Mouse (Mus musculus) granulocyte monocyte progenitor cell, adult 5-6 weeks (primary cell): Measurements from ENCODE around the gene Ucn2. TPM values are rescaled to one million over a fixed set of nuclear protein-coding genes. Genes with fewer than 3 reads are reported as not detected.

Experiments used
- ATAC-seq: replicated peaks from 2 replicates; pipeline ENCODE4 v1.8.0; 2016; ENCODE audit warnings: mild to moderate bottlenecking, moderate TSS enrichment, inconsistent platforms; ENCODE audit not compliant: poor library complexity, severe bottlenecking
- total RNA-seq, 2 experiments: library from RNA; stranded (forward) in 1 of 2; stranded (reverse) in 1 of 2; fragments of 200-712, 200-1000 nt in 1 of 2; fragments of >200 nt in 1 of 2; fragmentation: Nextera tagmentation in 1 of 2; gene quantifications; 2 replicates each; pipeline ENCODE4 v1.2.3; 2014 to 2017

Gene Ucn2
- total RNA-seq (2014; fragmentation: Nextera tagmentation) (0.41 TPM in 1 of 2 replicates, not detected in the other), total RNA-seq (2017) (not detected in 2 replicates)

DNA sequence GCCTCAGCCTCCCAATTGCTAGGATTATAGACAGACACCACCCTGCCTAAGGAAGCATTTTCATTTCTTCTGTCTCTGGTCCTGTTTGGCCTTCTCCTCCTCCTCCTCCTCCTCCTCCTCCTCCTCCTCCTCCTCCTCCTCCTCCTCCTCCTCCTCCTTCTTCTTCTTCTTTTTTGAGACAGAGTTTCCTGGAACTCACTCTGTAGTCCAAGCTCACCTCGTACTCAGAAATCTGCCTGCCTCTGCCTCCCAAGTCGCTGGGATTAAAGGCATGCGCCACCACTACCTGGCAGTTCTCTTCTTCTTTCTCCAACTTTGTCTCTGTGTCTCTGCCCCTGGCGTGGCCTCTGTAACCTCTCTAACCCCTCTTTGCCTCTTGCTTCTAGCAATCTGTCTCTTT lies at the start of gene Ucn2:
Ucn2 (plus strand) TSS at position 301 of the 400 bp plus-strand sequence.
- no peak for ATAC-seq

DNA sequence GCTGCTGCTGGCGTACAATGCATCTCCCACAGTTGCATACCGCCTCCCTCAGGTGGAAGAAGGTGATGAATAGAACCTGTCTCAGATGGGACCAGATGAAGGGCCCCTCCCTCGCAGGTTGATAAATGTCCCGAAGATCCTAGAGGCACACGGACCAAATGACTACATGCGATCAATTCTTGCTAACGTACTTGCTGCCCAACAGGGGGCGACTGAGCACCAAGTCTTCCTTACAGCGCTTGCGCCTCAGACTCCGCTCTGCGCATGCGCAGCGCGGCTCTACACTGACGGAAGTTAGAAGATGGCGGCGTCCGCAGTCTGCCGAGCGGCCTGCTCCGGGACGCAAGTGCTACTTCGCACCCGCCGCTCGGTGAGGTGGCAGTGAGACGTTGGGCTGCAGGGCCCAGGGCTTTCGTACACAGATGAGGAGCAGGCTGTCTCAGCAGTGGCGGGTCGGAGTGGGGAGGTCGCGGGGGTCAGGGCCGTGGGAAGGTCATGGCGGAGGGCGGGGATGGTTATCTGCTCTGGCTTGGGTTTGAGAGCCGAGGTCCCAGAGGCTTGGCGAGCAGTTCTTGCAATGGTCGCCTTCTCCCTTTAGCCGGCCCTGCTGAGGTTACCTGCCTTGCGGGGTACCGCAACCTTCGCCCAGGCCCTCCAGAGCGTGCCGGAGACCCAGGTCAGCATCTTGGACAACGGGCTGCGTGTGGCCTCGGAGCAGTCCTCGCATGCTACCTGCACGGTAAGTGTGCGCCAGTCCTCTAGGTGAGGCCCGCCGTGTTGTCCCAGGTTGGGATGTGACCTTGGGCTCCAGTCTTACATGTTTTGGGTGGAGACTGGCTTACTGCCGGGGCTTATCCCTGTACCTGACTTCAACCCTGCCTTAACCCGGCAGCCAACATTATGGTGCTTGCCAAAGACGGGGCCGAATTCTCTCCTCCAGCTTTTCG lies 49.1 kb upstream of the Ucn2 start, which contains the start of gene Uqcrc1:
Uqcrc1 (plus strand) TSS at position 216 of the 947 bp plus-strand sequence.
- ATAC-seq, result peak; percentile 92

DNA sequence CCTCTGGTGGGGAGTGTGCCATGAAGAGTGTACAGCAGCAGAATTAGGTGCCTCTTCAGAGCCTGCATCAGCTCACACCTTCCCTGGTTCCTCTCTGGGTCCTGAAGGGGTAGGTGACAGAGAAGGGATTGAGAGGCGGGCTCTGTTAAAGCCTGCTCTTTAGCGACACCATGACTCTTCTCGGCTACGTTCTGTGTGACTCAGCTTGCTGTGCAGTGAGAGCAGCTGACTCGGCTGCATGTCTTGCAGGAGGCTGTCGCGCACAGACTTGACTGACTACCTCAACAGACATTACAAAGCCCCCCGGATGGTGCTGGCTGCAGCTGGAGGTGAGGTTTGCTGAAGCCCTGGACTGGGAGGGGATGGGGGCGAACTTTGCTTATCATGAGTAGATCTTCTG lies 40.7 kb upstream of the Ucn2 start:
- ATAC-seq, result no peak

DNA sequence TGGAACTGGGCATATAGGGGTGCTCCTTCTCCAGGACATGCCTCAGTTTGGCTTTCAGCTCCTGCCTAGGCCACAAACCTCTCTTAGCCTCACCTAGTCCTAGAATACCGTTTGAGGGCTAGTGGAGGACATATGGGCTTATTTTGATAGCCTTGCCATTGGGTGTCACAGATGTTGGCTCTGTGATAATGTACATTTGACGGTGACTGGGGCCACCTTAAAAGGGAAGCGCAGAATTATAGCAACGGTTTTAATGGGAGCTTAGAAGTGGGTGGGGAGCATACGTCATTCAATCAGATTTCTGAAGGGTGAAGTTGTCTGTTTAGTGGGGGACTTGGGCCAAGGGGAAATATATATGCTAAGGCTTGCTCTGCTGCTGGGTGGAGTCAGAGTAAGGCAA lies 40.2 kb upstream of the Ucn2 start:
- no peak for ATAC-seq

DNA sequence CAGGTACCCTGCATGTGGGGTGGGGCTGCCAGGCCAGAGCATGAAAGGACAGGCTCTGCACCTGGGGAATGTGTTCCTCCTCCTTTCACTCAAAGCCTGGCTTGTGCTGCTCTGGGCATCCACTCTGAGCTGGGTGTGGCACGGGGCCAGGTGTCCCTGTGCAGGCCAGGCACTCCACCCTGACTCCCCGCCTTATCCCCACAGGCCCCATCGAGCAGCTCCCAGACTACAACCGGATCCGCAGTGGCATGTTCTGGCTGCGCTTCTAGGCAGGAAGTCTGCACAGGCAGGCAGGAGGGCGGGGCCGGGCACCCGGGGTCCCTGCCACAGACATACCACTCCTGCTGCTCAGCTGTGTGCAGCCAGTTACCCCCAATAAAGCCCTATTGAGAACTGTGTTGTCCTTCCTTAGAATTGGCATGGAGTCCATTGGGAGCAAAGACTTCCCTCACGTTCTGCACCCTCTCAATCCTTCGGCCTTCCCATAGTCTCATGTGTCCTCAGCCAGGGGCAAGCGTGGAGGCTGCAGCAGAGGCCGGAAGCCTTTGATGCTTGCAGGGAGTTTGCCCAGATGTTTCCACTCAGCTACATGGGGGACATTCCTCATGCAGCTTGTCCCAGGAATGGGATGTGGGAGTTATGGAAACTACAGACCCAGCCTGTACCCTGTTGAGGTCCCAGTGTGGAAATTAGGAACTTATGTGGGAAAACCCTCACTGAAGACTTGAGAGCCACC lies 36.4 kb upstream of the Ucn2 start:
- ATAC-seq, result no peak

DNA sequence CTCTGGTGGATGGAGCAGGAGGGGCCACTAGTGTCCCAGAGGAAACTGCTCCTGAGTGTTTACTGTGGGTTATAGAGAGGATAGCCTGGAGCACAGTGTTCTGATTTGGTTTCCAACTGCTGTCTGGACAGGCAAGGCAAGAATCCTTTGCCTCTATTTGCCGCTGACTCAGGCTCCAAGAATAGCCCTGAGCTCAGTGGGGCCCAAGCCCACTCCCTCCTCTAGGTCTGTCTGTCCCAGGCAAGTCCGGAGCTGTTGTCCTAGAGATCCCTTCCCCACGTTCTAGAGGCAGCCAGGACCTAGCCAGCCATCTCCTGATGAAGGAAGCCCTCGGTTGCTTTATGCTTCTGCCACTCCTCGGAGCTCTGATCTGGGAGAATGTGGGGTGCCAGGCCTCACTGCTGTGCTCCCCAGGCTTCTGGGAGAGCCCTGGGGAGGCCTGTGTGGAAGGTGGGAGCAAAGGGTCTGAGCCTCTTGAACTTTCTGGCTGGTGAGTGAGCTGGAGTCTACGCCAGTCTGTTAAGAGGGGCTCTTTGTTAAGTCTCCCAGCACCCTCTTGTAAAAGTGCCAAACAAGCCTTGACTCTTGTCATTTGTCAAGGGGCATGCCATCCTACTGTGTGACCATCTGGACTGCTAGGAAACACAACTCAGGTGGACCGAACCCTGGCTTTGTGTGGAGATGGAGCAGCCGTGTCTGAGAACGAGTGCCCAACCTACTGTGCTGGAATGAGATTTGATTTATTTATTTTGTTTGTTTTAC lies 35.7 kb upstream of the Ucn2 start:
- ATAC-seq, result no peak

DNA sequence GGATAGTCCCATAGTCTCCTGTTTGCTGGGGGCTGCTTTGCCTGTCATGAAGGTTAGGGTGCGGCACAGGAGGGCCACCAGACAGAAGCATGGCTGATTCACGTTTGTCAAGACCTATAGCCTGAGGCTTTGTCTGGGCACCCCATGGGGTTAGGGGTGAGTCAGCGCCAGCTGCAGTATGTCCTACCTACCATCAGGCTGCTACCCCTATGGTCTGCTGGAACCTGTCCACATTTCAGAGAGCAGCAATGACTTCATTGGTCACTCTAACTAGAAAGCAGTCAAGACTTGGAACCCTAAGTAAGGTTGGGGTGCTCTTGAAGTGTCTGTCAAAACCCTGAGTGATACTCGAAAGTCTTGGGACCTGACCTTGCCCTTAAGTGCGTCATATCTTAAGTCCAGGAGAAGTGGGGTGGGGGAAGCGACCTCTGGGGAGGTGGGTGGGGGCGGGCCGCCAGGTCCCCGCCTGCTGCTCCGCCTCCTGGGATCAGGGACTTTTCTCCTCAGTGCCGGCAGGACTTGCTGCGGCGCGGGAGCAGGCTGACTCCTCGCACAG lies 32.7 kb upstream of the Ucn2 start, which contains the start of gene Col7a1:
Col7a1 (plus strand) TSS at position 506 of the 556 bp plus-strand sequence.
- ATAC-seq, result peak; percentile 21; the same call in 1 of the 2 replicates

DNA sequence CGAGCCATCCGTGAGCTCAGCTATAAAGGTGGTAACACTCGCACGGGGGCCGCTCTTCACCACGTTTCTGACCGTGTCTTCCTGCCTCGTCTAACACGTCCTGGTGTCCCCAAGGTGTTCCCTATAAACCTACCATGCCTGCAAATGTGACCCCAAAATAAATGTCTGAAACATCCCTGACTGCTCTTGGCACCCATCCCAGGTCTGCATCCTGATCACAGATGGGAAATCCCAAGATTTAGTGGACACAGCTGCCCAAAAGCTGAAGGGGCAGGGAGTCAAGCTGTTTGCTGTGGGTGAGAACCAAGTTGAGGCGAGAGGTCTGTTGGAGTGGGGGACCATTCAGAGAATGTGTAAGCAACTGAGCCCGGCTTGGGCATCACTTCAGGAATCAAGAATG lies 30.6 kb upstream of the Ucn2 start:
- ATAC-seq, result no peak

DNA sequence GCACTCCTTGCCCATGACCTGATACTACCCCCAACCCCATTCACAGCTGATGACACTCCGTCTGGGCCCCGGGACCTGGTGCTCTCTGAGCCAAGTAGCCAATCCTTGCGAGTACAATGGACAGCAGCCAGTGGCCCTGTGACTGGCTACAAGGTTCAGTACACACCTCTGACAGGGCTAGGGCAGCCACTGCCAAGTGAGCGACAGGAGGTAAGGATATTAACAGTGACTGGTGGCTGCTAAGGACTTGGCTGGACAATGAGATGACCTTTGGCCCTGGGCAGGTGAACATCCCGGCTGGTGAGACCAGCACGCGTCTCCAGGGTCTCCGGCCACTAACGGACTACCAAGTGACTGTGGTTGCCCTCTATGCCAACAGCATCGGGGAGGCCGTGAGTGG lies 30.0 kb upstream of the Ucn2 start:
- ATAC-seq, result no peak

DNA sequence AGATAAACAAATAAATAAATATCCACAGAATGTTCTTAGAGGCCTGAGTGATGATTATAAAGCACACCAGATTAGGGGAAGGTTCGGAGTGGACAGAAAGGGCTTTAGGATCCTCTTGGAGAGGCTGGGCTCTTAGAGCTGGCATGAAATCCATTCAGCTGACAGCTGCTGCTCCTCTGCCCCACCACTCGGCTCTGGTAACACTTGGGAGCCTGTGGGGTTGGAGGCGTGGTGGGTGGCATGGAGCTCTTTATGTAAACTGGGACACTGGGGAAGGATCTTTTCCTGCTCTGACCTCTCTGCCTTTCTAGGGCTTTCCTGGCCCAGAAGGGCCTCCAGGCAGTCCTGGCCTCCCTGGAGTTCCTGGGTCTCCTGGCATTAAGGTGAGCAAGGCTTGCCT lies 22.2 kb upstream of the Ucn2 start:
- no peak for ATAC-seq

DNA sequence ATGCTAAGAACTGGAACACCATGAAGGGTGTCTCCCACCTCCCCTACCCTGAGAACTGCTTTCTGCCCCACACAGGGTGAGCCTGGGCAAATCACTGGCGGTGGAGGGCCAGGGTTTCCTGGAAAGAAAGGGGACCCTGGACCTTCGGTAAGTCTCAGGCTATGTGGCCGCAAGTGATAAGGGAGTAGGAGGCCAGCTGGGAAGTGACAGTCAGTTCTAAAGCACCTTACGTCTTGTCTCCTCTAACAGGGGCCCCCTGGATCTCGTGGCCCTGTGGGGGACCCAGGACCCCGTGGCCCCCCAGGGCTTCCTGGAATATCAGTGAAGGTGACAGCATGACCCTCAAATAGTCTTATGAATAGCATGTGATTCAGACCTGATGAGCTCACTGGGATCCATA lies 21.5 kb upstream of the Ucn2 start:
- no peak for ATAC-seq

DNA sequence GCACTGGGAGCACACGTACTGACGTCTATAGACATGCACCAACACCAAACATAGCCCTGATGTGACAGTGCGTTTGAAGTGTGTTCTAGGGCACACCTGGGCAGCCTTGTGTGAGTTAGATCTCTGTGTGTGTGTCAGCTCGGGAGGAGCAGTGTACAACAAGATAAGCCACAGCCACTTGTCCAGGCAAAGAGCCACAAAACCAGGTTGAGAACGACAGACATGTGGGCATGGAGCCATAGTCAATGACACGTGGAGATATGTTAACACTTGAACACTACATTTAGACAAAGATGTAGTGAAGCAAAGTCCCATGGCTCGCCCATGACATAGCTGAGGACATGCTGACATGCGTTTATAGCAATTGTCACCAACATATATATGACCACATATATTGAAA lies 15.2 kb upstream of the Ucn2 start:
- no peak for ATAC-seq

DNA sequence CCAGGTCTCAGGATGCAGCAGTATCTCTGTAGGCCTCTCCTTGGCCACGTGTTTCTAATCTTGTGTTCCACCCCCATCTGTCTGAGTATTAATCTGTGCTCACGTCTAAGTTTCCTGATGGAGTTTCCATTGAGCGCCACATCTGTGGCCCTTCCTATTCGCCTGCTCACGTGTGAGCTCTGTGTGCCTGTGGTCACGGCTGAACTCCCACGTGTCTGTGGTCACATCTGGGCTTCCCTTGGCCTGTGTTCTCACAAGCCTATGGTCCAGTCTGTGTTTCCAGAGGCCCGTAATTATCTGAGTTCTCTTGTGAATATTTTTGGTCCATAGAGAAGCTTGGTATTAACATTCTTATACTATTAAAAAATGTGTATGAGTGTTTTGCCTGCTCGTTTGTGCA lies 9.3 kb upstream of the Ucn2 start:
- no peak for ATAC-seq

DNA sequence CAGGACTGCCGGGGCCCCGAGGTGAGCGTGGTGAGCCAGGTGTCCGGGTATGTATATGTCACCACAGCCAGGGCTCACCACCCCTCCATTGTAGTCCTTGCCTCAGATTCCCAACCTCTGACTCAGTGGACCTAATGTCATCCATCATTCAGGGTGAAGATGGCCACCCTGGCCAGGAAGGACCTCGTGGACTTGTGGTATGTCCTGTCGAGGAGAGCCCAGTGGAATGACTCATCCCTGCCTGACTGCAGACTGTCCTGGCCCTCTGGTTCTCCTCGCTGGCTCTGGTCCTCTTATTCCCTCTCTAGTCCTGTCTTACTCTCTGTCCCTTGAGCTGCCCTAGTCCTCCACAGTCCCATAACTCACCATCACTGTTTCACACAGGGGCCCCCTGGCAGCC lies 7.8 kb upstream of the Ucn2 start:
- ATAC-seq, result no peak

DNA sequence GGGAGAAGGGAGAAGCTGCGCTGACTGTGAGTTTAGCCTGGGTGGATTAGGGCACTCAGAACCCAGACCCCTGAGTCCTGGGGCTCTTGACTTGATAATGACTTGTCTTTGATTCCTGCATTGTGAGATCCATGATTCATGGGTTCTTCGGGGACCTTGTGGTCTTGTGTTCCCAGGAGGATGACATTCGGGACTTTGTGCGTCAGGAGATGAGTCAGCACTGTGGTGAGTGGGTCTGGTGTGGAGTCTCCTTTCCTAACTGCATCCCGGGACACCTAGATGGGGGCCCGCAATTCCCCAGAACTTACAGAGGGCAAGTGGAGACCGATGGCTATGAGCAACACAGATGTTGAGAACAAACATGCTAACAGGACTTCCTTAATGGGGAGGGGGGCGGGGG lies 3.3 kb upstream of the Ucn2 start:
- no peak for ATAC-seq

DNA sequence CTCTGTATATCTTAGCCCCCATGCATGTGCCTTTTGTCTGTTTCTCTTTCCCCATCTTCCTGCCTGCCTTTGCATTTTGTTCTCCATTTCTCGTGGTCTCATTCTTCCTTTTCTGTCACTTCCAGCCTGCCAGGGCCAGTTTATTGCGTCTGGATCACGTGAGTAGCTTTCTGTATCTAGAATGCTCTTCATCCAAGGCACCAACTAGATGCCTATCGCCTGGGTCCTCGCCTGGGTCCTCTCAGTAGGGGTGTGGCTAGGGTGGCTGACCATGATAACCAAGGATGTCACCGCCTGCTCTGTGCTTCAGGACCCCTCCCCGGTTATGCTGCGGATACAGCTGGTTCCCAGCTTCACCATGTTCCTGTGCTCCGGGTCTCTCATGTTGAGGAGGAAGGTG lies 2.6 kb upstream of the Ucn2 start:
- ATAC-seq, result no peak

DNA sequence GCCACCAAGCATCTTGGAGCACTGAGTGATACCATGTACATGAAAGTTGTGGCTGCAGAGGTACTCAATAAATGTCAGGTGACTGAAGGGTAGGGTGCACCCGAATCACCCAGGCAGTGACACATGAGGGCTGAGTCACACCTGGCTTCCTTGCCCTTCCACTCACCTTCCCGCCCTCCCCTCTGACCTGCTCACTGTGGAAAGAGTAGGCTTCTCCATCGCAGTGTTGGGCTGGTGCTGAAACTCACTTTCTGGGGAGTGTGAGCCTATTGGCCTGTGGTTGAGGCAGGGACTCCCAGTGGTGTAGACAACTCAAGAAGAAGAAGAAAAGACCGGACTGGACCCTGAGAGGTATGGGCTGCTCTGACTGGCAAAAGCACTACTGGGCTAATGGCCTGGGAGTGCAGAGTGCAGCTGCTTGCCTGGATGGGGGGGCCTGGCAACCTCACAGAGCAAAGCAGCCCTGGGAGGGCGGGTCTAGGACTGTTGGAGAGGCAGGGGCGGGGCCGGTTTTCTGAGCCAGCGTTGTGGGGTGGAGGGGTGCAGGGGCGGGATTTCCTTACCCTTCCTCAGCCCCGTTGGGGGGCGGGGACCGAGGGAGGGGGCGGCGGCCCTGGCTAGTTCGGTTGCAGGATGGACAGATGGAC lies 2.0 kb downstream of the Ucn2 start:
- ATAC-seq, result no peak

DNA sequence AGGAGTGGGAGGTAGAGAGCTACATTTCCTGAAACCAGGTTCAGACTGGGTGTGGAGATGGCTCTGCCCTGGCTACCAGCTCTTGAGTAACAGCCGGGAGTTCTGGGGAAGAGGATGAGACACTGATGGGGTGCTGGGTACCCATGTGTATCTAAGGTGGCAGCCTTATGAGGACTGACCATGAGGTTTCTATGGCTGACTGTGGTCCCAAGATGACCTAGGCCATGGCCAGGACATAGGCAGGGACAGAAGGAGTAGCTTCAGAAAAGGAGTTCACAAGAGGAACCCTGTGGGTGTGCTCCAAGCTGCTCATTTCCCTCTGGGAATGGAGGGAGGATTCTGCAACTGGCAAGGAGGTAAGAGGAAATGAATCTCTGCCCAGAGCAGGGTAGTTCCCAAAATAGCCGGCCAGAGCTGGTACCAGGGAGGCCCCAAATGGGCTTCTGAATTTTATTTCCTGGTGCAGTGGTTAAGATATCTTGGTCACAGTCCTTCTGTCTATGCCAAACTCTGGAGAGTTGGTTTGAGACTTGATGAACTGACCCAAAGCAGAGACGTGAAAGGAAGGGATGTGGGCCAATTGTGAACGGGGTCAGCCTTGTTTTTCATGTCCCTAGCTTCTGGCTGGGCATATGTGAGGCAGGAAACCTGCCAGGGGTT lies 4.1 kb downstream of the Ucn2 start:
- ATAC-seq, result peak; percentile 21

DNA sequence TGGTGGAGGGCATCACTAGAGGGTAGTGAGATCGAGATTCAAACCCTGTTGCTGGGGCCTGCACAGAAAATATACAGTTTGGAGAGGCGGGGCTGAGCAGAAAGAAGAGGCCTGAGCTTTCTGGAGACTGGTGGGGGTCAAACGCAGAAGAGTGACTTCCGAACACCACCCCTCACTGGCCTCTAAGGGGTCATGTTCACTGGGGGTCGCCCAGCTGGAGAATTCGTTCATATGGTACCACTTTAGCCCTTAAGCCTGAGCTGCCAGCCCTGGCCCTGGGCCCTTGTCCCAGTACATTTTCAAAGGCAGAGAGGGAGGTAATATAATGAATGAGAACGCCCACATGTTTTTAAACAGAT lies 4.6 kb downstream of the Ucn2 start:
- no peak for ATAC-seq
